Comparison of ENCODE assay signal across 24 mouse cellular contexts in genomic region chr1:188385733-188386261, GRCm38 (mm10).
DNase-seq lines count a peak whose midpoint lies in the region; ATAC-seq and TF ChIP-seq lines count a peak whose summit lies in the region.
"Had no signal": no experiment of that assay in that cellular context is flagged by ENCODE, and none has a peak within 500 bp of the region (broad histone marks: within the 10 kb centered on the region; RNA-seq: fewer than 3 reads in every experiment).

No protein-coding gene starts in this region.

- 0 out of 2 replicates have a peak, but pooled peaks have one; percentile 17 for ATAC-seq in heart, postnatal 0 days (ENCODE audit: insufficient read depth, low read depth)
- no peak for ATAC-seq in monocyte, adult 5-6 weeks (replicated peaks; ENCODE audit: insufficient number of reproducible peaks, low FRiP score, low TSS enrichment, poor library complexity, severe bottlenecking)
- ATAC-seq: CD4-positive, CD25-positive, alpha-beta regulatory T cell, adult 4 months had no signal

- no peaks in the 10 kb centered on the region for H3K9me3 ChIP-seq in heart, postnatal 0 days (replicated peaks; ENCODE audit: control insufficient read depth, low read length)
- H3K9me3 ChIP-seq: embryonic facial prominence, embryonic 15.5 days; forebrain, embryonic 10.5 days; hindbrain, embryonic 15.5 days; neural tube, embryonic 15.5 days had no signal

- H3K4me1 ChIP-seq in heart, postnatal 0 days (ENCODE audit: control insufficient read depth, insufficient read depth), result no peaks in the 10 kb centered on the region
- H3K4me1 ChIP-seq: embryonic facial prominence, embryonic 15.5 days; hindbrain, embryonic 15.5 days; neural tube, embryonic 15.5 days had no signal

- H3K4me2 ChIP-seq in heart, postnatal 0 days (ENCODE audit: low read depth, low read length), result no peak overlapping the region
- H3K4me2 ChIP-seq: embryonic facial prominence, embryonic 15.5 days; hindbrain, embryonic 15.5 days; midbrain, embryonic 11.5 days; neural tube, embryonic 15.5 days had no signal

- peak; percentile 24 for DNase-seq in embryo, embryonic 10 days (ENCODE audit: low spot score)
- no peak for DNase-seq in embryo, embryonic 9.5 days (ENCODE audit: extremely low spot score)
- no peak for DNase-seq in heart, postnatal 0 days (ENCODE audit: low spot score)
- no peak for DNase-seq in heart, postnatal 25 days (ENCODE audit: low spot score)
- peak; percentile 8 for DNase-seq in liver
- peak; percentile 11 for DNase-seq in mesoderm, embryonic 11.5 days (ENCODE audit: low read depth, low spot score)
- no peak for DNase-seq in testis, postnatal 14 days (ENCODE audit: low spot score)
- DNase-seq: adrenal gland, adult 8-10 months; cerebellum, adult 18-20 months; cerebellum, postnatal 36 days; gastrocnemius, postnatal 14 days; kidney, adult 2 months; layer of hippocampus, postnatal 36 days; left cerebral cortex, postnatal 4 days; lung, postnatal 14 days; right cerebral cortex, postnatal 25 days had no signal

- no peak overlapping the region for H3K4me3 ChIP-seq in heart, postnatal 0 days (ENCODE audit: low read depth, low read length)
- H3K4me3 ChIP-seq: embryonic facial prominence, embryonic 15.5 days; forebrain, embryonic 10.5 days; hindbrain, embryonic 15.5 days; neural tube, embryonic 15.5 days had no signal

- TF ChIP-seq EP300 in heart, postnatal 0 days (IDR thresholded peaks at IDR 0.05; ENCODE audit: low read depth), result no peak

- no peaks in the 10 kb centered on the region for H3K36me3 ChIP-seq in heart, postnatal 0 days (replicated peaks; ENCODE audit: control insufficient read depth, insufficient read depth, low read length)
- H3K36me3 ChIP-seq: embryonic facial prominence, embryonic 15.5 days; forebrain, embryonic 10.5 days; G1E; hindbrain, embryonic 15.5 days; neural tube, embryonic 15.5 days had no signal

- intact Hi-C loops in heart, postnatal 25 days (cut with DNase I), result no loop called here

- H3K9ac ChIP-seq in heart, postnatal 0 days (replicated peaks; ENCODE audit: low read depth, low read length), result no peak overlapping the region
- H3K9ac ChIP-seq: embryonic facial prominence, embryonic 15.5 days; hindbrain, embryonic 15.5 days; neural tube, embryonic 15.5 days had no signal

- H3K27me3 ChIP-seq in heart, postnatal 0 days (ENCODE audit: control insufficient read depth, insufficient read depth, low read length), result no peaks in the 10 kb centered on the region
- H3K27me3 ChIP-seq: embryonic facial prominence, embryonic 15.5 days; hindbrain, embryonic 15.5 days; neural tube, embryonic 15.5 days had no signal

- no peak for TF ChIP-seq CTCF in heart, postnatal 0 days (IDR thresholded peaks at IDR 0.05; ENCODE audit: low read depth)

- WGBS in heart, postnatal 0 days, result 15% methylated on average over 7 of the region's 7 CpGs

- H3K27ac ChIP-seq in heart, postnatal 0 days (ENCODE audit: low read depth), result no peak overlapping the region
- H3K27ac ChIP-seq: embryonic facial prominence, embryonic 15.5 days; hindbrain, embryonic 15.5 days; neural tube, embryonic 15.5 days had no signal

Comparison
In these comparisons a context has a peak if more than half of its experiments do, and no peak if none do; other contexts are left out.
1. DNase-seq: peak in embryo, embryonic 10 days (single experiment), liver (single experiment) and mesoderm, embryonic 11.5 days (single experiment); none in embryo, embryonic 9.5 days (single experiment), heart, postnatal 0 days (single experiment), heart, postnatal 25 days (single experiment) and testis, postnatal 14 days (single experiment).